Mouse (Mus musculus): ENCODE data around the gene Lrp1.

GRCm38 (mm10) chr10:127663590-127663989 is 42.6 kb upstream of the Lrp1 start:
- no peak for TF ChIP-seq MXI1 (IDR thresholded peaks at IDR 0.05; ENCODE audit: low read depth, low read length)
- no peak for TF ChIP-seq E2F4 (IDR thresholded peaks at IDR 0.05; ENCODE audit: insufficient replicate concordance, low read depth, low read length)
- TF ChIP-seq USF1 (IDR thresholded peaks at IDR 0.05; ENCODE audit: low read depth, low read length), result no peak
- no peak for TF ChIP-seq CTCF (conservative IDR thresholded peaks at IDR 0.05 in 1 of 2, IDR thresholded peaks at IDR 0.05 in 1 of 2; ENCODE audit: low read depth in 2 of 2, low read length in 2 of 2)
- TF ChIP-seq CHD2 (IDR thresholded peaks at IDR 0.05; ENCODE audit: low read length), result no peak
- TF ChIP-seq MAFK (IDR thresholded peaks at IDR 0.05; ENCODE audit: insufficient replicate concordance, low read length), result no peak
- TF ChIP-seq UBTF (IDR thresholded peaks at IDR 0.05; ENCODE audit: low read depth, low read length), result no peak
